Mouse (Mus musculus): ENCODE results near the gene Hipk2.

Hipk2 gene

GRCm38 (mm10) chr6:38828211-38828610, 47.8 kb downstream of the Hipk2 start:
- DNase-seq (ENCODE audit: low spot score): no peak

GRCm38 (mm10) chr6:38827435-38827834, 48.5 kb downstream of the Hipk2 start:
- no peak for DNase-seq (ENCODE audit: low spot score)

GRCm38 (mm10) chr6:38826857-38827256, 49.1 kb downstream of the Hipk2 start:
- DNase-seq (ENCODE audit: low spot score): no peak

GRCm38 (mm10) chr6:38825886-38826285, 50.1 kb downstream of the Hipk2 start:
- no peak for DNase-seq (ENCODE audit: low spot score)

- DNase-seq (ENCODE audit: low spot score): no peak
Observed at GRCm38 (mm10) chr6:38823827-38824226, 52.1 kb downstream of the Hipk2 start.

- DNase-seq (ENCODE audit: low spot score): no peak
Observed at GRCm38 (mm10) chr6:38823164-38823563, 52.8 kb downstream of the Hipk2 start.

- DNase-seq (ENCODE audit: low spot score): no peak
Observed at GRCm38 (mm10) chr6:38821686-38822085, 54.3 kb downstream of the Hipk2 start.

GRCm38 (mm10) chr6:38820862-38821261, 55.1 kb downstream of the Hipk2 start:
- no peak for DNase-seq (ENCODE audit: low spot score)

- DNase-seq (ENCODE audit: low spot score): no peak
Observed at GRCm38 (mm10) chr6:38816216-38816615, 59.7 kb downstream of the Hipk2 start.

GRCm38 (mm10) chr6:38815582-38815981, 60.4 kb downstream of the Hipk2 start:
- DNase-seq (ENCODE audit: low spot score): no peak

- no peak for DNase-seq (ENCODE audit: low spot score)
Observed at GRCm38 (mm10) chr6:38814690-38815089, 61.3 kb downstream of the Hipk2 start.

GRCm38 (mm10) chr6:38811459-38812145, 64.4 kb downstream of the Hipk2 start:
- DNase-seq (ENCODE audit: low spot score): no peak

GRCm38 (mm10) chr6:38810121-38810475, 65.9 kb downstream of the Hipk2 start:
- no peak for DNase-seq (ENCODE audit: low spot score)

- peak; percentile 18 for DNase-seq (ENCODE audit: low spot score)
Observed at GRCm38 (mm10) chr6:38809396-38810120, 66.4 kb downstream of the Hipk2 start.

- no peak for DNase-seq (ENCODE audit: low spot score)
Observed at GRCm38 (mm10) chr6:38808317-38808716, 67.6 kb downstream of the Hipk2 start.

- no peak for DNase-seq (ENCODE audit: low spot score)
Observed at GRCm38 (mm10) chr6:38806963-38807445, 69.0 kb downstream of the Hipk2 start.

- DNase-seq (ENCODE audit: low spot score): no peak
Observed at GRCm38 (mm10) chr6:38805612-38806011, 70.4 kb downstream of the Hipk2 start.

GRCm38 (mm10) chr6:38801252-38801651, 74.7 kb downstream of the Hipk2 start:
- DNase-seq (ENCODE audit: low spot score): no peak

GRCm38 (mm10) chr6:38797548-38797947, 78.4 kb downstream of the Hipk2 start:
- no peak for DNase-seq (ENCODE audit: low spot score)

- no peak for DNase-seq (ENCODE audit: low spot score)
Observed at GRCm38 (mm10) chr6:38796993-38797392, 79.0 kb downstream of the Hipk2 start.

GRCm38 (mm10) chr6:38796388-38796787, 79.6 kb downstream of the Hipk2 start:
- DNase-seq (ENCODE audit: low spot score): no peak

- DNase-seq (ENCODE audit: low spot score): no peak
Observed at GRCm38 (mm10) chr6:38795096-38795816, 80.7 kb downstream of the Hipk2 start.

GRCm38 (mm10) chr6:38792966-38793365, 83.0 kb downstream of the Hipk2 start:
- DNase-seq (ENCODE audit: low spot score): no peak

Data from urinary bladder, postnatal 14 days (tissue).